Mouse (Mus musculus): ENCODE data around the gene Pyy. TPM values are rescaled to one million over a fixed set of nuclear protein-coding genes. Genes with fewer than 3 reads are reported as not detected.
A peak's percentile ranks its signal among the peaks of the same experiment; 100 is the strongest.

Gene Pyy
- polyA plus RNA-seq, 1 experiment: not detected

DNA sequence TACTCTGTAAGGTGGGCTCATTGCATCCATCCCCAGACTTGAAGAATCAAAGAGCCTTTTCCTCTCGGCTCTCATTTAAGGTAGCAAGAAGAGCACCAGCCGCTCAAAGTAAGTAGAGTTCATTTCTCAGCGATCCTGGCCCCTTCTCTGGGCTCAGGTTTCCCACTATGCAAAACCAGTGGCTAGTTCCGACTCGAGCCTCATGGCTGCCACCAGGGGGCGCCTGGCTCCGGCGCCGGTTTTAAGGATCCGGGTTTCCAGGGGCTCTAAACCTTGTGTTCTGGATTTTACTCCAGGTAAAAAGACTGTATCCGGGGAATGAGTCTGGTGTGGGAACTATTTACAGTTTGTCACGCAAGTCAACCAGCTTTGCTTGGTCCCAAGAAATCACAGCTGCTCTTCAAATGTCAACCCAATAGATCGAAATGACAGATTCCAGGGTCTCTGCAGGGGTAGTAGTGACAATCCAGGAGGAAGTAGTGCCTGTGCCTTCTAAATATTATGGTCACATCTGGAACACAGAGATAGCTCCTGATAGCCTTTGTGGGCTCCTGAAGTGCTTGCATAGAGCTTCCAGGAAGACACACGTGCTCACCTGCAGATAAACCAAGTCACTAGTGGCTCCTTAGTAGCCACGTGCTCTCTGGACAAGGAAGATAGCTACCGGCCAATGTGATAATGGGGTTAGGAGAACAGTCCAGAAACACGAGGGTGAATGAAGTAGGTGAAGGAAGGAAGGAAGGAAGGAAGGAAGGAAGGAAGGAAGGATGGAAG lies 5.0 kb downstream of the Pyy start:
- H3K4me3 ChIP-seq (replicated peaks): no peak overlapping the region
- H3K4me1 ChIP-seq (ENCODE audit: control insufficient read depth): peaks cover 27% of the 10 kb centered on the region
- H3K9me3 ChIP-seq (ENCODE audit: control insufficient read depth, low read length): peaks cover 4% of the 10 kb centered on the region; the same call in 1 of the 2 replicates
- peaks cover 96% of the 10 kb centered on the region for H3K27me3 ChIP-seq (ENCODE audit: control insufficient read depth)
- no peak for TF ChIP-seq TAL1 (IDR thresholded peaks at IDR 0.05; ENCODE audit: low read length)
- TF ChIP-seq GATA1 (IDR thresholded peaks at IDR 0.05; ENCODE audit: low read length): no peak
- H3K36me3 ChIP-seq (ENCODE audit: control insufficient read depth): no peaks in the 10 kb centered on the region

GRCm38 (mm10) chr11:102101219-102101618 lies 6.4 kb downstream of the Pyy start, which contains the start of gene Ppy:
Gene Ppy, minus strand, starts transcription at chr11:102101319.
- no peaks in the 10 kb centered on the region for H3K36me3 ChIP-seq (ENCODE audit: control insufficient read depth)
- H3K4me3 ChIP-seq (replicated peaks): no peak within 1 kb of the TSS
- peaks cover 81% of the 10 kb centered on the region for H3K27me3 ChIP-seq (ENCODE audit: control insufficient read depth)
- H3K9me3 ChIP-seq (ENCODE audit: control insufficient read depth, low read length): no peaks in the 10 kb centered on the region
- TF ChIP-seq TAL1 (IDR thresholded peaks at IDR 0.05; ENCODE audit: low read length) (no peak), GATA1 (IDR thresholded peaks at IDR 0.05; ENCODE audit: low read length) (no peak)
- H3K4me1 ChIP-seq (ENCODE audit: control insufficient read depth): peaks cover 41% of the 10 kb centered on the region

DNA sequence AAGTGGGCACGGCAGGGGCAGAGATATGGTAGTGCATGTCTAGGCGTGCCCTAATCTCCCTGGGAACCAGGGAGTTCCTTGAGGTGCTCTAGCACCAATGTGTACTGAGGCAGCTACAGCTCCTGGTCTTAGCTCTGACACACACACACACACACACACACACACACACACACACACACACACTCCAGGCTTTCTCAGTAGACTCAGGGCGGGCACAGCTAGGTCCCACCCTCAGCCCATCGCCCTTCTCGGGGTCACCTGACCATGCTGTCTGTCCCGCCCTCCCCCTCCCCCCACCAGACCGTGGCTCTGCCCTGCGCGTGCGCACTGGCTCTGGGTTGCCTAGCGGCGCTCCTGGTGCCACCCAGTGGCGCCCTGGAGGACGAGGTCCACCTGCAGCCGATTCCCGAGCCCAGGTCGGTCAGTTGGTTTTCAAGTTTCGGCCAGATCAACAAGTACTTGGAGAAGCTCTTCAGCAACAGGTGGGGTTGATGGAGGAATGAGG lies 10.7 kb downstream of the Pyy start:
- no peaks in the 10 kb centered on the region for H3K36me3 ChIP-seq (ENCODE audit: control insufficient read depth)
- TF ChIP-seq GATA1 (IDR thresholded peaks at IDR 0.05; ENCODE audit: low read length): no peak
- TF ChIP-seq TAL1 (IDR thresholded peaks at IDR 0.05; ENCODE audit: low read length): no peak
- H3K27me3 ChIP-seq (ENCODE audit: control insufficient read depth): peaks cover 39% of the 10 kb centered on the region
- no peaks in the 10 kb centered on the region for H3K9me3 ChIP-seq (ENCODE audit: control insufficient read depth, low read length)
- peaks cover 65% of the 10 kb centered on the region for H3K4me1 ChIP-seq (ENCODE audit: control insufficient read depth)
- H3K4me3 ChIP-seq (replicated peaks): peak overlapping the region; percentile 61

- Histone ChIP-seq H3K36me3 (ENCODE audit: control insufficient read depth) (no peaks in the 10 kb centered on the region), H3K27me3 (ENCODE audit: control insufficient read depth) (peaks cover 34% of the 10 kb centered on the region), H3K4me1 (ENCODE audit: control insufficient read depth) (peaks cover 66% of the 10 kb centered on the region), H3K4me3 (replicated peaks) (peak overlapping the region; percentile 61), H3K9me3 (ENCODE audit: control insufficient read depth, low read length) (no peaks in the 10 kb centered on the region)
- TF ChIP-seq GATA1 (IDR thresholded peaks at IDR 0.05; ENCODE audit: low read length) (no peak), TAL1 (IDR thresholded peaks at IDR 0.05; ENCODE audit: low read length) (no peak)
These were observed 11.2 kb downstream of the Pyy start for GRCm38 (mm10) chr11:102096446-102096845.

GRCm38 (mm10) chr11:102095676-102096075 lies 12.0 kb downstream of the Pyy start:
- H3K9me3 ChIP-seq (ENCODE audit: control insufficient read depth, low read length): no peaks in the 10 kb centered on the region

DNA sequence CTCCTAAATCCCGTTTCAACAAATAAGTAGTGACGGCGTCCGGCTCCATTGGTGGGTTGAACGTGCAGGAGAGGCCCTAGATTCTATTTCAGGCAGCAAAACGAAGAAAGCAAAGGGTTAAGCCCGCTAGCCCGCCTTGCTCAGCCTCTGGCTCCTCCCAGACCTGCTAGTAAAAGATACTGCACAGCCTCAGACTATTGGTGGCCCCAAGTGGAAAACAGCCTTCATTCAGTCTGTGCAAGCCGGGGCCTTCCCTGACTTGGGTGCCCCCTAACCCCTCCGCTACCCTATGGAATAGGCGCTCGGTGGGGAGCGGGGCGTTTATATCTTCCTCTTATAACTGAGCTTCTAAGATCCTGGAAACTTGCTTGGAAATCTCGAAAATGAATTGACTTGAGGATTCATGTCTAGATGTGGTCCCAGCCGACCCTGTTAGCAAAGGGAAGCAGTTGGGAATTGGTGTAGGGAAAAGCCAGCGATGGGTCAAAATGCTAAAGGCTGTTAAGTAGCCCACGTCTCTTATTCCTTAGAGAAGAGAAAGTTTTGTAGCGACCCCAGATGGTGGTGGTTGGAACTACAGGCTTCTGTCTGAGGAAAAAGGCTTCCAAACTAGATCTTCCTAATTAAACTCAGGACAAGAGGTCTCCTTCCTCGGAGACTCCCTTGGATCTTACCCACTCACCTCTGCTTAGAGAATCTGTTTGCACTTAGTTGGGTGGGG lies 18.4 kb downstream of the Pyy start:
- no peaks in the 10 kb centered on the region for H3K9me3 ChIP-seq (ENCODE audit: control insufficient read depth, low read length)
- H3K27me3 ChIP-seq (ENCODE audit: control insufficient read depth): no peaks in the 10 kb centered on the region
- TF ChIP-seq GATA1 (IDR thresholded peaks at IDR 0.05; ENCODE audit: low read length) (peak; percentile 24; the same call in 1 of the 2 replicates), TAL1 (IDR thresholded peaks at IDR 0.05; ENCODE audit: low read length) (peak; percentile 70)
- H3K4me1 ChIP-seq (ENCODE audit: control insufficient read depth): peaks cover 83% of the 10 kb centered on the region
- peaks cover 23% of the 10 kb centered on the region for H3K36me3 ChIP-seq (ENCODE audit: control insufficient read depth)
- H3K4me3 ChIP-seq (replicated peaks): peak overlapping the region; percentile 90

More at GRCm38 (mm10) chr11:102095676-102096075, 12.0 kb downstream of the Pyy start:
- TF ChIP-seq TAL1 (IDR thresholded peaks at IDR 0.05; ENCODE audit: low read length) (no peak), GATA1 (IDR thresholded peaks at IDR 0.05; ENCODE audit: low read length) (no peak)
- peaks cover 26% of the 10 kb centered on the region for H3K27me3 ChIP-seq (ENCODE audit: control insufficient read depth)
- H3K4me1 ChIP-seq (ENCODE audit: control insufficient read depth): peaks cover 69% of the 10 kb centered on the region
- peak overlapping the region; percentile 8 for H3K4me3 ChIP-seq (replicated peaks)
- H3K36me3 ChIP-seq (ENCODE audit: control insufficient read depth): no peaks in the 10 kb centered on the region

GRCm38 (mm10) chr11:102087931-102088898 lies 19.4 kb downstream of the Pyy start, which contains the start of gene Mpp2:
Gene Mpp2, minus strand, starts transcription at chr11:102088515.
- peaks cover 4% of the 10 kb centered on the region; the same call in 1 of the 2 replicates for H3K9me3 ChIP-seq (ENCODE audit: control insufficient read depth, low read length)
- H3K4me1 ChIP-seq (ENCODE audit: control insufficient read depth): peaks cover 81% of the 10 kb centered on the region
- TF ChIP-seq TAL1 (IDR thresholded peaks at IDR 0.05; ENCODE audit: low read length) (peak; percentile 67), GATA1 (IDR thresholded peaks at IDR 0.05; ENCODE audit: low read length) (0 out of 2 replicates have a peak, but pooled peaks have one; percentile 7)
- H3K4me3 ChIP-seq (replicated peaks): peak within 1 kb of the TSS; percentile 90
- no peaks in the 10 kb centered on the region for H3K27me3 ChIP-seq (ENCODE audit: control insufficient read depth)
- peaks cover 32% of the 10 kb centered on the region for H3K36me3 ChIP-seq (ENCODE audit: control insufficient read depth)

GRCm38 (mm10) chr11:102087081-102087751 lies 20.4 kb downstream of the Pyy start:
- TF ChIP-seq TAL1 (IDR thresholded peaks at IDR 0.05; ENCODE audit: low read length) (no peak), GATA1 (IDR thresholded peaks at IDR 0.05; ENCODE audit: low read length) (peak; percentile 20; the same call in 1 of the 2 replicates)
- peaks cover 82% of the 10 kb centered on the region for H3K4me1 ChIP-seq (ENCODE audit: control insufficient read depth)

More at GRCm38 (mm10) chr11:102087081-102087751, 20.4 kb downstream of the Pyy start:
- Histone ChIP-seq H3K36me3 (ENCODE audit: control insufficient read depth) (peaks cover 42% of the 10 kb centered on the region), H3K27me3 (ENCODE audit: control insufficient read depth) (no peaks in the 10 kb centered on the region), H3K9me3 (ENCODE audit: control insufficient read depth, low read length) (peaks cover 4% of the 10 kb centered on the region; the same call in 1 of the 2 replicates), H3K4me3 (replicated peaks) (peak overlapping the region; percentile 90)

Measured in erythroblast, embryonic 14.5 days (primary cell).